Mouse (Mus musculus): ENCODE measurements around the gene 1300017J02Rik.
"Not testable (repeated sequence)": the region's sequence is repeated elsewhere in the genome, so short reads cannot be mapped to it uniquely, and the experiment has no call there.

The 1300017J02Rik gene

DNA sequence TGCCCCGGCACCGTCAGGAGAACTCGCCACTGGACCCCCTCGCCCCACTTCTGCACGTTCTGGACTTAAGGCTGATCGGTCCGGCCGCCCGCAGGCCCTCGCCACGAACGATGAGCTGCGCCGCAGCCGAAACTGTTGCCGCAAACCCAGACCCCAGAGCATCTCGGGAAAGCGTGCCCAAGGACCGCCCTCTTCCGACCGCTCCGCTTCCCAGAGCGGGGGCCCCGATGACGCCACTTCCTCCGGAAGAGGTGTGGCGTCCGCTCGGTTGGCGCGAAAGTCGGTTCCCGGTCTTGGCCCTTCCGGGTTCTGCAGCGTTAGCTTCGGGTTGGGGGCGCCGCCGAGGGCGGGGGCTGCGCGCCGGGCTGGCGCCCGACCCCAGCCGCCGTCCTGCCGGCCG is at the start of gene 1300017J02Rik, which contains the start of gene Topbp1:
Gene 1300017J02Rik (minus strand): TSS at position 156 of the 400 bp plus-strand sequence.
Gene Topbp1 (plus strand): TSS at position 289 of the 400 bp plus-strand sequence.
- DNase-seq = peak; percentile 96

DNA sequence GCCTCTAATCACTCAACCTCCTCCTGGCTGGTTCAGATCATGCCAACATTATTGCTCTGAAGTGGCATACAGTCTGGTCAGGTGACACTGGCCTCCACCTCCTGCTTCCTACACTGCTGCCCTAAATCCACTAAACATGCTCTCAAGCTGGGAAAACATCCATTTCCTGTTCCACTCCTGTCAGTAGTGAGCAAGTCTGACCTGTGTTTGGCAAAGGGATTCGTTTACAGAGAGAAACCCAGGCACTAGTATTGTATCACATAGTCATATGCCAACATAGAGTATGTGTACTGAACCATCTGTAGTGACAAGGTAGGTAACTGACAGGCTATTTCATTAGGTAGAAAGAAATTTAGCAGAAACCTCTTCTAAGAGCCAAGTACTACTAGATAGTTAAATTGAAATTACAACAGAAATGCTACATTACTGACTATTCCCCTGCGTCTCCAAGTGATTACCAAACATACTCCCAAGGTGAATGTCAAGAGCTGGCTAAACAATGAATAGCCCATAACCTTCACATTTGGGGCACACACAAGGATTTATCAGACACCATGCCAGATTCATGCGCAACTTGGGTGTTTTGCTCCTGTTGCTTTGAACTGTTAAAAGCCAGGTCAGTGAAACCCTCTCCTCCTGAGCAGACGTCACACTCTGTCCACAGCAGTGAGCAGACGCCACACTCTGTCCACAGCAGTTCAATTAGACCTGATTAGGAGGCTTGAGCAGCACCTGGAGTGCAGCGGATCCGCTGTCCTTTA is 48.8 kb upstream of the 1300017J02Rik start:
- DNase-seq = not testable (repeated sequence)

DNA sequence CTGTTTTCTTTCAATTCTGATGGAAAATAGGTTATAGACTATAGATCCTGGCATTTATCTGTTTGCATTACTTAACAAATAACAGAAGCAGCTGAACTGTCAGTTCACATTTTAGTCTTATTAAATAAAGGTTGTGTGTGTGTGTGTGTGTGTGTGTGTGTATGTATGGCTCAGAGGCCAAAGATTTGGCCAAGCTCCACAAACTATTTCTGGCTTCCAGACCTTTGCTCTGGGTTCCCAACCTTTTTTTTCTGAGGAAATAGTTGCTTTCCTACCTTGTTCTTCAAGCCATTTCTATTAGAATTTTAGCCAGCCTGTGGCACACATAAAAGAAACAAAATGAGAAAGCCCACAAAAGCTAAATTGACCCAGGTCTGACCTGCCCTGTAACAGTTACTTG is 43.9 kb upstream of the 1300017J02Rik start:
- no peak for DNase-seq

DNA sequence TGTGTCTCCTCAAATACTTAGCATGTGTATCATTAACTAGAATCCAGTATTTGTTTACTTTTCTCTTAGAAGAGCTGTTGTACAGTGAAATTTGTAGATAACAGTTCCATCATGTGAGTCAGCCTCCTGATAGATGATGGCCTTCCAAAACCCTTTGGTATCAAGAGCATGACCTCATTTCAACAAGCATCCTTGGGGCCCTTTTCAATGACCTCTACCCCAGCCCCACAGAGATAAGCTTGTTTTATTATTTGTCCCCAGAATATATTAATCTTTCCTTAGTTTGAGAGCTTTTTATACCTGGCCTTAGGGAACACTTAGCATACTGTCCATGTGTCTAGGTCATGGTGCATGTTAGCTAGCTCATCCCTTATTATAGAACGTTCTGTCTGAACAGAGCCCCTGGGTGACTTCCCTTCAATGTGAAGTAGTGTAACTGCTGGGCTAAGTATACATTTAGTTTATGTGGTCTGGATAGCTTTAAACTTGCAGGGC is 43.2 kb upstream of the 1300017J02Rik start:
- DNase-seq = no peak

DNA sequence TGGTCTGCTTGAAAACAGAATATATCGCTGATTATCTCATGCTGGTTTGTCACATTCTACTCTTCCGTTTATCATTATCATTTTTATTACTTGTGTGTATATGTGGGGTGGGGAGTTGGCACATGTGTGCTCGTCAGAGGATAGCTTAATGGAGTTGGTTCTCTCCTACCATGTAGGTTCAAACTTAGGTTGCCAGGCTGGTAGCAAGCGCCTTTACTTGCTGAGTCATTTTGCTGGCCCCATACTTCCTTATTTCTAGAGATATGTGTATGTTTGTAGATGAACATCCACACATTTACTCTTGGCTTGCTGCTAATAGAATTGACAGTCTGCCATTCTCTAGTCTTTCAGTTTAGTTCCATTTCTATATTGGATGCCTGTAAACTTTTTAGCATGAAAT is 42.2 kb upstream of the 1300017J02Rik start:
- no peak for DNase-seq

DNA sequence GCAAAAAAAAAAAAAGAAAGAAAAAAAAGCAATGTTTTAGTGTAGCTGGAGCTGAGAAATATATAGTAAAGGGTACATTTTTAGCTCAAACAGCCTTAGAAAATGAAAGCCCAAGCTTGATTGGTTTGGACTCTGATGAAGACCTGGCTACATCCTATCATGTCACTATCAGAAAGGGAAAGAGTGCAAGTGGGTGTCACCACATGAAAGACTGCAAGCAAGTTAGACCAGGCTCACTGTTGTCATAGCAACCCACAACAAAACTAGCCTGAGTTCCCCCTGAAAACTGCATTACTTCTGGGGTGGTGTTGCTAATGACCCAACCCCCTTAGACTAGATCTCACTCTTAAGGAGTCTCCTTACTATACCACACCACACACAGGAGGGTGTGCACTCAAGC is 32.0 kb upstream of the 1300017J02Rik start:
- DNase-seq = no peak

DNA sequence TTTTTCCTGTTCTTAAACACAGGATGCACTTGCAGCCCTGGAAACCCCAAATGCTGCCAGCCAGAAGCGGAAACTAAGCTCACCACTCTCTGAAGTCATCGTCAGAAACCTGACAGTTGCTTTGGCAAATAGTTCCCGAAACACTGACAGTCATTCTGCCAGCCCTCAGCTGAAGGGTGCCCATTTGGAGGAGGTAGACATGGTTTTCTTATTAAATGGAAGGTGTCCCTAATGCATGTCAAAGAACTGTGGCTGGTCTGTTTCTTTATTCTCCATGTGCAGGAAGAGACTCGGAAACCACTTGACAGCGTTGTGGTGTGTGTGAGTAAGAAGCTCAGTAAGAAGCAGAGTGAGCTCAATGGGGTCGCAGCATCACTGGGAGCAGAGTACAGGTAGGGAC is 27.8 kb upstream of the 1300017J02Rik start:
- no peak for DNase-seq

DNA sequence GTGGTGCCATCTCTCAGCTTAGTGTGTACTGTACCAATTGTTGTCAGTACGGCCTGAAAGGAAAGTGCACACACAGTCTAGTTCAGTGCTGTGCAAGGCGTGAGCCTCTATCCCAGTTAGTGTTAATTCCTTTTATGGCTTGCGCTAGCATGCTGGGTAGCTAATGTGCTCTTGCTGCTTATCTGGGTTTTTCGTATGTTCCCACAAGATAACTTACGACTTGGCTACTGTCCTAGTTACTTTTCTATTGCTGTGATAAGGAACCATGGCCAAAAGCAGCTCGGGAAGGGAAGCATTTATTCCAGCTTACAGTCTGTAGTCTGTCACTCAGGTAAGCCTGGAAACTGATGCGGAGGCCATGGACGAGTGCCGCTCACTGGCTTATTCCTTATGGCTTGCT is 21.6 kb upstream of the 1300017J02Rik start:
- no peak for DNase-seq

DNA sequence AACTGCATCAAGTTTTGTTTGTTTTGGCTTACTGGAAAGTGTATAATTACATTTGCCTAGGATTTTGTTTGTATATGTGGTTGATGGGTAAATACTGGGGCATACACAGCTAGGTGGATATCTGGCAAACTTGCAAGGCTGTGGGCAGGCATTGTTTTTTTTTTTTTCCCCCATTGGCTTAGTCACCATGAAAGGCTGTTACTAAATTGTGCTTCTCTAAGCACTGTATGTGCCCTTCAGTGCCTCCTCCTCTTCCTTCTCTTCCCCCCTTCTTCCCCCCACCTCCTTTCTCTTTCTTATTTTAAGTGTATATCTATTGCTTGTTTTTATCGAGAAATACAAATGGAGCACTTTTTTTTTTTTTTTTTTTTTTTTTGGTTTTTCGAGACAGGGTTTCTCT is 19.8 kb upstream of the 1300017J02Rik start:
- no peak for DNase-seq

DNA sequence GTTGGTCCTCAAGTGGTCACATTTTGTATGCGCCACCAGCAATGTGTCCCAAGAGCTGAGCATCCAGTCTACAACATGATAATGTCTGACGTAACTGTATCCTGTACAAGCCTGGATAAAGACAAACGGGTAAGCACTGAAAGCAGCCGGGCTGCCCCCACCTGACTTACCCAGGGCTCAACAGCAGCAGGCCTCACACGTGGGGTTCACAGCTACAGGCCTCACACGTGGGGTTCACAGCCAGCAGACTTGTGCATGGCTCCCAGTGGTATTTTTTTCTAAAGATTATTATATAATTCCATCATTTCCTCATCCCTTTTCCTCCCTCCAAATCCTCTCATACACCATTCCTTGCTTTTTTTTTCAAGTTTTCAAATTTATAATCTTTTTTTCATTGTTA is 5.0 kb upstream of the 1300017J02Rik start:
- no peak for DNase-seq

DNA sequence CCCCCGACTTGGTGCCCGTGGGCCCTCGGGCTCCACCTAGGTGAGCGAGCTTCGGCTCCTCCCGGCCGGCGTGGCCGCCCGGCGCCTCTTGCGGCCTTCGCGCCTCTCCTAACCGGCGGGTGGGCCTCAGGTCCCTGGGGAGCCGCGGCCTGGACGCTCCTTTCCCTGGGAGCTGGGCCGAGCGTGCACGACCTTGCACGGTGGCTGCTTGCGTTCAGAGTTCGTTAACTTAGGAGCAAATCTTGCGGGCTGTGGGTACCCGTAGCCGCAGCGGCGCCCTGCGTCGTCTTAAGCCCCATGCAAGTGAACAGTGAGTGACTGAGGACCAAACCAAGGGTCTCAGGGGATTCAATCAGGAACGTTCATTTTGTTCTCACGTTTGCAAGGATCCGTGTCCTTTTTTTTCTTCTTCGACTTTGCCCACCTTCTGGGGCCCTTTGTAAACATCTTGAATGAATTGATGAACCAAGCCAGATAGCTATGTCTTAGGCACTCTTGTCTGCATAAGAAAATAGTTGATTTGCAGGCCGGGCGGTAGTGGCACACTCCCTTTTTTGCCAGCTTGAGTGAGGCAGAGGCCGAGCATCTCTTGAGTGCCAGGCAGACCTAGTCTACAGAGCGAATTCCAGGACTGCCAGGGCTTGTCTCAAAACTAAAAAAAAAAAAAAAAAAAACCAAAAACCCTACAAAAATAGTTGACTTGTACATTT is 605 bp upstream of the 1300017J02Rik start:
- DNase-seq = no peak

DNA sequence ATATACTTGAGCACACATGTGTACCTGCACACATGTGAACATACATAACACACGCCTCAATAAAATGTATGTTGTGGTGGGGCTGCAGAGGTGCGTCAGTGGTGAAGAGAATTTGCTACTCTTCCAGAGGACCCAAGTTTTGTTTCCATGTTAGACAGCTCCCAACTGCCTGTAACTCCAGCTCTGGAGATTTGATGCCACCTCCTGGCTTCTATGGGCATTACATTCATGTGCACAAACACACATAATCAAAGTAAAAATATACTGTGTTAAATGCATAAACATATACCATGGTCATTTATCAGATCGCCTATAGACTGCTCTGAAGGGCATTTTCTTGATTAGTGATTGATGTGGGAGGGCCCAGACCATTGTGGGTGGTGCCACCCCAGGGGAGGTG is 2.2 kb downstream of the 1300017J02Rik start:
- peak; percentile 84 for DNase-seq

DNA sequence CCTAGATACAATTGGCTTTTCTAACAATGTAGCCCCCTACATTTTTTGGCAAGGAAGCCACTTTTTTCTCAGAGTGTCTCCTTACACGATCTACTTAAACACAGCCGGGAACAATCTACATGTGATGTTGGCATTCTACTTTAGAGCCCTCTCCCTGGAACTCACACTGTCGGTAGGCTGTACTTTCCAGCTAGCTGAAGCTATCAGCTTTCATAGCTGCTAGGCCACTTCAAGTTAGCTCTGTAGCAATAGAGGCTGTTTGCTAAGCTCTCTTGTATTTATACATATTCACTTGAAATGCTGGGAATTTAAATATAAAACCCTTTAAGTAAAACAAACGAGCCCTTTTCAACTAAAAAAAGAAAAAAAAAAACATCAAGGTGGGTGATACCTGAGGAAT is 2.6 kb downstream of the 1300017J02Rik start:
- no peak for DNase-seq

DNA sequence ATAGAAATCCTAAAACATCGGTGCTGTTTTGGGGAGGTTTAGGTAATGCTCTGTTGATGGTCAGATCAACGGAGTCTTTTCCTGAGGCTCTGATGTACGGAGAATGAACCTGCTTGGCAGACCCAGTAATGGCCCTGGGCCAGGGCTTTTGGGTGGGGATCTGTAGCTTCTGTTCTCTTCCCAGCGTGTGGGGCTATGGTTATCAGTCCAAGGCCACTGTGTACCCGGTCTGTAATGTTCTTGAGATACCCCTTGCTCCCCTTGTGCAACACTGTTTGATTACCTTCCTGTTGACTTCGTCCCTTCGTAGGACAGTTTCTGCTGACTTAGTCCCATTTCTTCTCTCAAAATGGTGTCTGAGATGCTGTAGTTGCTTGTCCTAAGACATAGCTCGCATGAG is 3.8 kb downstream of the 1300017J02Rik start:
- no peak for DNase-seq

DNA sequence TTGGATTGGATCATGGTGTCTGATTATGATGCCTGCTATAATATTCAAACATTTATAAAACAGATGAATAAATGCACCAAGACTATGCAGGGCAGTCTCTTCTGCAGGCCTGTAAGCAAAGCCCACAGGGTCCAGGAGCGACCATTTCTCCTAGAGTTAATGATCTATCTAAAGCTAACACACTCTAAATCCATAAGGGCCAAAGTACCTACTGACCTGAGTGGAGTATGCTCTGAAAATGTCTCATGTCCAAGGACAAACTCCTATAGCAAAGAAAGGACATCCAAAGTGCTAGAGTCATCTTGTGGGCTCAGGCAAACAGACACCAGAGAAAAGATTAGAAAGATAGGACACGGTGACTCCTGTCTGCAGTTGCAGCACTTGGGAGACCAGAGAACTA is 10.4 kb downstream of the 1300017J02Rik start:
- no peak for DNase-seq

DNA sequence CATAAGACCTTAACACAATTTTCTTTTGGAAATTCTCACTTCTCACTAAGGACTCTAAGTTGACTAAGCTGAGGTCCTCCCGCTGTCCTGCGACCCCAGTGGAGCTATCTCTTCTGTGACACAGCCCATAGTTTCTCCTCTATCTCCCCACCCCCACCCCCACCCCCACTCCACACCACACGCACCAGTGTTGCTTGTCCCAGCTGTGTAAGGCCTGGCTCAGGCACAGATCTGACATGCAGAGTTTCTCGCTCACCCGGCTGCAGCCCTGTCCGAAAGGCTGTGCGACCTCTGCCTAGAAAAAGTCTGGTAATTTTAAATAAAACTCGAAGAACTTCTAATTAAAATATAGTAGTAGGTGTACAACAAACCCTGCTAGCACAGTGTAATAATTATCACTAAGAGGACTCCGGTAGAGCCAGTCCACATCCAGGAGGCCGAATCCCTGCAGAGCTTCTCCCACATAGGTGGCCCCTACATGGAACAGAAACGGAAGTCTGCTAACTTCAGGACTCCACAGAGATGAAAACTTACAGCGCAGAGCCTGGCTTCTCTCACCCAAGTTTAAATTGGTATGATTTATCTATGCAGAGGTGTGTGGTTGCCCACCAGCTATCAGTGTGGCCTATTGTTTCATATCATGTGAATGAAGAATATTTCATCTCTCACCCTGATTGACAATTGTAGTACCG is 16.2 kb downstream of the 1300017J02Rik start:
- DNase-seq = no peak

DNA sequence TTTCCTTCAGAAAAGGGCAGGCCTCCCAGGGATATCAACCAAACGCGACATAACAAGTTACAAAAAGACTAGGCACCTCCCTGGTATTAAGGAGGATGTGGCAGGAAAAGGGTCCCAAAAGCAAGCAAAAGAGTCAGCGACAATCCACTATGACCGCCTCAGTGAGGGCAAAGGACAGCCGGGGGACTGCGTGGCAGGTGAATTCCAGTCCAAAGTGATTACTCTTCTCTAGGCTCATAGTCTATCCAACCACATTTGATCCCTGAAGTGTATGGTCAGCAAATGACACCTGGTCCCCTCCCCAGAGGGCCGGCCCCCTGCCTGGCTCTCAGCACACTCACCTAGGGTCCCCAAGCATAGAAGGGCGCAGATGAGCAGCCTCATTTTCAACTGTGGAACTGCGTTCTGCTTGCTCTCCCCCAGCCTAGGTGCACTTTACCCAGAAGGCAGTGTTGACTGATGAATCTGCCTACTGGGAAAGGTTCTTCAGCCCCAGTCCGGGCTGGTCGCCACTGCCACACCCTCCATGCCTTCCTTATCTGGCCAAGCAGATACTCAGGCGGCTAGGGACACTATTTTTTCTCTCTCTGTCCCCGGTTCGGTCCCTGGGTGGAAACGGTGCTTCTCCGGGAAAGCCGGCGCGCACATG is 16.9 kb downstream of the 1300017J02Rik start:
- no peak for DNase-seq

DNA sequence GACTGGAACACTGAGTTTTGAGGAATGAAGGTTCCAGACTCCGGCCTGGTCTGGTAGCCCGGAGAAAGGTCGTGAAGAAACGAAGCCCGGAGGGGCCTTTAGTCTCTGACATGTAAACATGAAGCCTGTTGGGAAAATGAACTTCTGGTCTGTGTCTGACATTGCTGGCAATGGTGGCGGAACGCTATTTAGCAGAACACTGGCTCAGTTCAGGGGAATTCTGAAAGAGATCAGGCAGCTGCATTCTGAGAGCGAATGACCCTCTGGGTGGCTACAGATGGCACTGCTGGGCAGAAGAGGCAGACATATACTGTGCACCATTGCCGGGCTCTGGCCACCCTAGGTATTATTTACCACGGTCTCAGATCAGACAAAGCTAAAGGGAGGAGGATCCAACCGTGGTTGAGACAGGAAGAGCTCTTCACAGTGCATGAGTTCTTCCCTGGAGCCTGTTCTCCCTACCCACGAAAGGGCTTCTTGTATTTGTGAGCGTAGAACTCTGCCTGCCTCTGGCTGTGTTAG is 17.9 kb downstream of the 1300017J02Rik start:
- DNase-seq = no peak

DNA sequence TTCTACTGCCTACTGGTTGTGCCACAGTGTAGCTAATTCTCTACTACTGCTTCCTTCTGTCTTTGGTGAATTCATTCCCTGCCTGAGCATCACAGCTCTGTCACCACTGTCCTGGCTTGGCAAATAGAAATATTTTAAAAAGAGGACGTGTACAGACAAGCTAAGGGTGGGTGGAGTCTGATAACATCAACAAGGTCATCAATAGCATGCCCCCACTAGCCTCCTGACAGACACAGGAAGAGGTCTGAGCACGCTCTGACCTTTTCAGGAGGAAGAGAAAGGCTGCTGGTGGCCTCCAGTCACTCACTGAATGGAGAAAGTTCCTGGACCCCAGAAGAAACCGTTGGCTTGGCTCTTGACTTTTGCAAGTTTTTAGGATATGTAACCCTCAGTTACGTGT is 18.5 kb downstream of the 1300017J02Rik start:
- no peak for DNase-seq

DNA sequence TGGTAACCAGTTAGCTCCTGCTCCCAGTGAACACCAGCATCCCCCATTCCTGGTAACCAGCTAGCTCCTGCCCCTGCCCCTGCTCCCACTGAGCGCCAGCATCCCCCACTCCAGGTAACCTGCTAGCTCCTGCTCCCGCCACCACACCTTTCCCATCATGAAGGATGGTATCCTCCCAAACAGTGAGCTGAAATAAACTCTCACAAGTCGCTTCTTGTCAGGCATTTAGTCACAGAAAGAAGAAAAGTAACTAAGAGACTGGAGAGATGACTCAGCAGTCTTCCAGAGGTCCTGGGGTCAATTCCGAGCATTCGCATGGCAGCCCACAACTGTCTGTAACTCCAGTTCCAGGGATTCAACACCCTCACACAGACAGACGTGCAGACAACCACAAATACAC is 28.0 kb downstream of the 1300017J02Rik start:
- DNase-seq = no peak

DNA sequence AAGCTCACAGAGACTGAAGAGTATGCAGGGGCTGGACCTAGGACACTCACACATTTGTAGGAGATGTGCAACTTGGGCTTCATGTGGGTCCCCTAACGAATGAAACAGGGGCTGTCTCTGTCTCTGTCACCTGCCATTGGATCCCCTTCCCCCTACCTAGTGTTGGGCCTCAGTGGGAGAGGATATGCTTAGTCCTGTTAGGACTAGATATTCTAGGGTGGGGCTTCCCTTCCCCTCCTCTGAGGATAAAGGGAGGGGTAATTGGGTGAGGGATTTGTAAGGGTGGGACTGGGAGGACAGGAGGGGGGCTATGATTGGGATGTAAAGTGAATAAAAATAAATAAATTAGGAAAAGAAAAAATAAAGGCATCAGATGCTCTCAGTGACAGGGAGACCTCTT is 29.2 kb downstream of the 1300017J02Rik start:
- no peak for DNase-seq

DNA sequence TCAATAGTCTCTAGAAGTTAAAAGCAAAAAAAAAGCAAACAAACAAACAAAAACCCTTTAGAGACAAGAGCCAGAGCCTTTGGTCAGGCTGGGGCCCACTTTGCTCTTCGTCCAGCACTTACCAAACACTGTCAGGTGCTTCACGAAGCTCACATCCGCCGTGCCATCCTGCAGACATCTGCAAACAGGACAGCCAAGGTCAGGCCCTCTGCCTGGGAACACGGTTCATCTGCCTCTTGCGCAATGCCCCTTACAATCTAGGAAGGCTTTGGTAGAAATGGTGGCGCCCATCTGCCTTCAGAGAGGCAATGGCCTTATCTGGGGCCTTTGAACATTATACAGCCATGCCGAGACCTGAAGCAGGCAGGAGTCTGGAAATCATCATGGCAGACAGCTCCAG is 30.1 kb downstream of the 1300017J02Rik start:
- DNase-seq = no peak

DNA sequence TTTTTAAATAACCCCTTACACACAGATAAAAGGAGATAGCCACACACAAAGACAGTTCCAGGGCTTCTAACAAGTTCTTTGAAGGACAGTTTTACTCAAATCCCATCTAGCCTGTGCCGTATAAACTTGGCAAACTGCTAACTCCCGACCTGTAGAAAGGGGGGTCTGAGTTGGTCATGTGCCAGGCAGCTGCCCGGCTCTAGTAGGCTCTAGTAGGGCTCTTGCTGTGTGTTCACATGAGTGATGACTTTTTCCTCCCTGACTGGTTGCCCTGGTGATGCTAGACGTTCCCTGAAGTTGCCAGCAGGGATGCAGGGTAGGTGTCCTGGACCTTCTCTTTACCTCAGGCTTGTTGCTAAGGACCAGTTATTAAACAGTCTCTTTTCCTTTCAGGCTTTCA is 33.8 kb downstream of the 1300017J02Rik start:
- no peak for DNase-seq

Measured in lung, postnatal 10 days (tissue).